Mouse (Mus musculus): ENCODE measurements around the gene Med13l. TPM values are rescaled to one million over a fixed set of nuclear protein-coding genes. Genes with fewer than 3 reads are reported as not detected.

Gene Med13l
- total and polyA plus RNA-seq, 2 experiments from 2014 or later = 11.3 to 28.9 TPM

- ATAC-seq (no peak), DNase-seq (ENCODE audit: low spot score) (no peak)
- Histone ChIP-seq H3K4me1 (ENCODE audit: insufficient read depth, low read length) (no peaks in the 10 kb centered on the region), H3K36me3 (ENCODE audit: insufficient read depth, low read length) (peaks cover 31% of the 10 kb centered on the region), H3K4me3 (ENCODE audit: low read length) (no peak overlapping the region), H3K9me3 (ENCODE audit: low read length) (0 out of 2 replicates have a peak, but pooled peaks cover 5% of the 10 kb centered on the region), H3K27ac (no peak overlapping the region), H3K4me2 (ENCODE audit: low read depth, low read length) (no peak overlapping the region), H3K9ac (replicated peaks; ENCODE audit: low read length) (no peak overlapping the region), H3K27me3 (ENCODE audit: insufficient read depth, low read length) (no peaks in the 10 kb centered on the region)
- WGBS = 84% methylated on average over 8 of the region's 8 CpGs
- TF ChIP-seq CTCF (IDR thresholded peaks at IDR 0.05; ENCODE audit: low read depth) = no peak
These were observed 175.3 kb downstream of the Med13l start for GRCm38 (mm10) chr5:118735738-118736137.

DNA sequence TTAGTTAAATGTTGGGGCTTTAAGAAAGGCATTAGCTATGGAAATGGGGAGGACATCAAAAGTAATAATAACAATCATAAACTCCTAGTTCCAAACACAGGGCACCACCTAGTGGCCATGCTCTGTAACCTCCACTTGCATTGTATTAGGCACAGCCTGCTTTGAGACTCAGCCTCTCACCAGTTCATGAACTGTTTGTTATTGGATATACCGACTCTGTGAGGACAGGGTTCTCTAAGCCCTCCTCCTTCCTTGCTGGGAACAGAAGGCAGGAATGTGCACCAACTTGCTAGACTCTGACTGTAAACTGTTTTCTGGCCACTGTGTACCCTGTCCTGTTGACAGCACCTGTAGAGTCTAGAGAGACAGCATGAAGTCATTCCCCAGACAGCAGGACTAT, 177.1 kb downstream of the Med13l start:
- 45% methylated on average over 1 of the region's 1 CpGs for WGBS
- ATAC-seq (peak; percentile 59), DNase-seq (ENCODE audit: low spot score) (peak; percentile 83)
- TF ChIP-seq CTCF (IDR thresholded peaks at IDR 0.05; ENCODE audit: low read depth) = peak; percentile 92
- Histone ChIP-seq H3K9ac (replicated peaks; ENCODE audit: low read length) (no peak overlapping the region), H3K27me3 (ENCODE audit: insufficient read depth, low read length) (no peaks in the 10 kb centered on the region), H3K4me1 (ENCODE audit: insufficient read depth, low read length) (no peaks in the 10 kb centered on the region), H3K9me3 (ENCODE audit: low read length) (0 out of 2 replicates have a peak, but pooled peaks cover 5% of the 10 kb centered on the region), H3K4me3 (ENCODE audit: low read length) (no peak overlapping the region), H3K36me3 (ENCODE audit: insufficient read depth, low read length) (peaks cover 40% of the 10 kb centered on the region), H3K27ac (no peak overlapping the region), H3K4me2 (ENCODE audit: low read depth, low read length) (no peak overlapping the region)

- H3K4me3 ChIP-seq (ENCODE audit: low read length) = no peak overlapping the region
- peaks cover 57% of the 10 kb centered on the region for H3K36me3 ChIP-seq (ENCODE audit: insufficient read depth, low read length)
- 0 out of 2 replicates have a peak, but pooled peaks cover 5% of the 10 kb centered on the region for H3K9me3 ChIP-seq (ENCODE audit: low read length)
- H3K27ac ChIP-seq = no peak overlapping the region
- no peaks in the 10 kb centered on the region for H3K4me1 ChIP-seq (ENCODE audit: insufficient read depth, low read length)
- TF ChIP-seq CTCF (IDR thresholded peaks at IDR 0.05; ENCODE audit: low read depth) = no peak
- no peaks in the 10 kb centered on the region for H3K27me3 ChIP-seq (ENCODE audit: insufficient read depth, low read length)
- no peak overlapping the region for H3K4me2 ChIP-seq (ENCODE audit: low read depth, low read length)
- no peak overlapping the region for H3K9ac ChIP-seq (replicated peaks; ENCODE audit: low read length)
- WGBS = 88% methylated on average over 2 of the region's 2 CpGs
- DNase-seq (ENCODE audit: low spot score) (no peak), ATAC-seq (no peak)
These were observed 182.6 kb downstream of the Med13l start for GRCm38 (mm10) chr5:118743067-118743466.

DNA sequence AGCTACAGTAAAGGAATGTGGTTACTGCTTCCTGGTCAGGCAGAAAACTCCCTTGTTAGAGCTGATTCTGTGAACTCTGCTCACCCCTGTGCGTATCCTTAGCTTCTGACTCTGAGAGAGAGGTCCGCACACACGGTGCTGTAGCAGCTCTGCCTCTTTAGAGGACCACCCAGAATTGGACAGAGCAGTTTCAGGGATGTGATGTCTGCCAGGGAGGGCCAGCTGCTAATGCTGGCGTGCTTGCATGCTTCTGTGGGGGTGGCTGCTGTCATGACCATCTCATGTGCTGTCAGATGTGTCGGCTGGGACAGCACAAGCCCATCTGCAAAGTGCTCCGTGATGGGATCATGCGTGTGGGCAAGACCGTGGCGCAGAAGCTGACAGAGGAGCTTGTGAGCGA, 186.5 kb downstream of the Med13l start:
- Histone ChIP-seq H3K9ac (replicated peaks; ENCODE audit: low read length) (no peak overlapping the region), H3K36me3 (ENCODE audit: insufficient read depth, low read length) (peaks cover 61% of the 10 kb centered on the region), H3K27me3 (ENCODE audit: insufficient read depth, low read length) (no peaks in the 10 kb centered on the region), H3K4me2 (ENCODE audit: low read depth, low read length) (no peak overlapping the region), H3K9me3 (ENCODE audit: low read length) (no peaks in the 10 kb centered on the region), H3K4me3 (ENCODE audit: low read length) (no peak overlapping the region), H3K4me1 (ENCODE audit: insufficient read depth, low read length) (no peaks in the 10 kb centered on the region), H3K27ac (no peak overlapping the region)
- TF ChIP-seq CTCF (IDR thresholded peaks at IDR 0.05; ENCODE audit: low read depth) = no peak
- peak; percentile 50 for ATAC-seq
- WGBS = 77% methylated on average over 10 of the region's 10 CpGs
- DNase-seq (ENCODE audit: low spot score) = no peak

- Histone ChIP-seq H3K4me1 (ENCODE audit: insufficient read depth, low read length) (no peaks in the 10 kb centered on the region), H3K9ac (replicated peaks; ENCODE audit: low read length) (no peak overlapping the region), H3K9me3 (ENCODE audit: low read length) (no peaks in the 10 kb centered on the region), H3K4me3 (ENCODE audit: low read length) (no peak overlapping the region), H3K36me3 (ENCODE audit: insufficient read depth, low read length) (peaks cover 48% of the 10 kb centered on the region), H3K27ac (no peak overlapping the region), H3K4me2 (ENCODE audit: low read depth, low read length) (no peak overlapping the region), H3K27me3 (ENCODE audit: insufficient read depth, low read length) (no peaks in the 10 kb centered on the region)
- DNase-seq (ENCODE audit: low spot score) (no peak), ATAC-seq (peak; percentile 21; the same call in 1 of the 2 replicates)
- TF ChIP-seq CTCF (IDR thresholded peaks at IDR 0.05; ENCODE audit: low read depth) = no peak
- WGBS = 60% methylated on average over 13 of the region's 13 CpGs
These were observed 191.1 kb downstream of the Med13l start for GRCm38 (mm10) chr5:118751446-118752179.

GRCm38 (mm10) chr5:118752868-118753267, 192.4 kb downstream of the Med13l start:
- peaks cover 54% of the 10 kb centered on the region for H3K36me3 ChIP-seq (ENCODE audit: insufficient read depth, low read length)
- no peak for DNase-seq (ENCODE audit: low spot score)

DNA sequence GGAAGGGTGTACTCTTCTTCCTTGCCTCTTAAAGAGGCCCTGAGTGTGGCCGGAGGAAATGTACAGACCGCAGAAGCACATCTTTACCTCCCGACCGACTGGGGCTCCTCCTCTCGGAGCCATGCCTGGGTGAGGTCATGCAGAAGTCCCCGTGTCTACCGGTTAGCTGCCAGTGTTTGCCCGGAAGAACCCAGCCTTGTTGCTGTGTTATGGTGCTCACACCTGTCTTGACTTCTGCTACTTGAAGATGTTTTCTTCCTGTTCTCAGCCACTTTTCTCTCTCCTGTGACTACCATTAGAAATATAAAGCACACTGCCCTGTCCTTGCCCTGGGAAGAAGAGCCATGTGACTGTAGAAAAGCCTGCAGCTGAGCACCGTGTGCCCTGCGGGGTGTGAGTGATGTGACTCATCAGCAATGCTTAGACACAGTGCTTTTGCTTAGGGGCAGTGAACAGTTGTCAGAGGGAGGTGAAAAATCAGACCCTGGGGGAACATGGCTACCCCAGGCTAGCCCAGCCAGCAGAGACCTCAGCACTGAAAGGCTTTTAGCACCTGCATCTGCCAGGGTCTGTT, 193.1 kb downstream of the Med13l start:
- Histone ChIP-seq H3K27ac (peak overlapping the region; percentile 8; the same call in 1 of the 2 replicates), H3K4me1 (ENCODE audit: insufficient read depth, low read length) (no peaks in the 10 kb centered on the region), H3K4me2 (ENCODE audit: low read depth, low read length) (no peak overlapping the region), H3K9ac (replicated peaks; ENCODE audit: low read length) (no peak overlapping the region), H3K9me3 (ENCODE audit: low read length) (no peaks in the 10 kb centered on the region), H3K27me3 (ENCODE audit: insufficient read depth, low read length) (no peaks in the 10 kb centered on the region), H3K4me3 (ENCODE audit: low read length) (no peak overlapping the region), H3K36me3 (ENCODE audit: insufficient read depth, low read length) (peaks cover 58% of the 10 kb centered on the region)
- ATAC-seq (no peak), DNase-seq (ENCODE audit: low spot score) (no peak)
- no peak for TF ChIP-seq CTCF (IDR thresholded peaks at IDR 0.05; ENCODE audit: low read depth)
- WGBS = 84% methylated on average over 10 of the region's 10 CpGs

More at GRCm38 (mm10) chr5:118752868-118753267, 192.4 kb downstream of the Med13l start:
- Histone ChIP-seq H3K27me3 (ENCODE audit: insufficient read depth, low read length) (no peaks in the 10 kb centered on the region), H3K27ac (no peak overlapping the region), H3K4me1 (ENCODE audit: insufficient read depth, low read length) (no peaks in the 10 kb centered on the region), H3K4me2 (ENCODE audit: low read depth, low read length) (no peak overlapping the region), H3K4me3 (ENCODE audit: low read length) (no peak overlapping the region), H3K9ac (replicated peaks; ENCODE audit: low read length) (no peak overlapping the region), H3K9me3 (ENCODE audit: low read length) (no peaks in the 10 kb centered on the region)
- no peak for TF ChIP-seq CTCF (IDR thresholded peaks at IDR 0.05; ENCODE audit: low read depth)
- whole genome bisulfite sequencing = 84% methylated on average over 3 of the region's 3 CpGs
- no peak for ATAC-seq
